Mouse (Mus musculus): ENCODE measurements around the gene Bcorl1. TPM values are rescaled to one million over a fixed set of nuclear protein-coding genes. Genes with fewer than 3 reads are reported as not detected.
A peak's percentile ranks its signal among the peaks of the same experiment; 100 is the strongest.

The Bcorl1 gene
- total RNA-seq, 2 experiments from 2014 or later = 20.3 to 20.4 TPM

GRCm38 (mm10) chrX:48405141-48405540 is 64.0 kb downstream of the Bcorl1 start:
- H3K4me3 ChIP-seq = no peak overlapping the region
- no peak overlapping the region for H3K27ac ChIP-seq
- TF ChIP-seq CTCF (IDR thresholded peaks at IDR 0.05) = no peak
- DNase-seq (ENCODE audit: extremely low spot score in 1 of 2, low spot score in 2 of 2) = no peak
- intact Hi-C loops (cut with DNase I) = no loop called here

- Histone ChIP-seq H3K4me3 (peak overlapping the region; percentile 49), H3K27ac (no peak overlapping the region)
- intact Hi-C loops (cut with DNase I) = loop anchor here (2.0 kb wide), 2 partner anchors 131 to 417 kb away; no protein-coding TSS in a partner anchor
- DNase-seq (ENCODE audit: extremely low spot score in 1 of 2, low spot score in 2 of 2) = peak; percentile 79 to 90
- peak; percentile 90 for TF ChIP-seq CTCF (IDR thresholded peaks at IDR 0.05)
Measured at GRCm38 (mm10) chrX:48409611-48410387, 68.6 kb downstream of the Bcorl1 start.

GRCm38 (mm10) chrX:48410388-48410776 is 69.2 kb downstream of the Bcorl1 start:
- no peak for DNase-seq (ENCODE audit: extremely low spot score in 1 of 2, low spot score in 2 of 2)
- Histone ChIP-seq H3K27ac (no peak overlapping the region), H3K4me3 (no peak overlapping the region)
- intact Hi-C loops (cut with DNase I) = loop anchor here (2.0 kb wide), 1 partner anchor 418 kb away; no protein-coding TSS in a partner anchor
- no peak for TF ChIP-seq CTCF (IDR thresholded peaks at IDR 0.05)

DNA sequence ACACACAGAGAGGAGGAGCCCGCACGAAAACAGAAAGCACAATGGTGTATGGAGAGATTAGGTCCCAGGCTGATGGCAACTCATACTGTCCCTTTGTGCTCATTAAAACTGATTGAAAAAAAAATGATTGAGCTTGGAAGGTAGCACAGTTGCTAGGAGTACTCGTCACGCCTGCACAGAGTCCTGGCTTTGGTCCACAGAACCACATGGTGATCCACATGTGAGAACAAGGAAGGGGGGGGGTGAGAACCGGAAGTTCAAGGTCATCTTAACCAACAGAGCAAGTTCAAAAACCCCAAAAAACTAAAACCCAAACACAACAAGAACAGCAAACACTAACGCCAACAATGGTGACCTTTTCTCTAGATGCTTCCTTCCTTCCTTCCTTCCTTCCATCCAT is 71.5 kb downstream of the Bcorl1 start:
- H3K4me3 ChIP-seq = no peak overlapping the region
- no peak for TF ChIP-seq CTCF (IDR thresholded peaks at IDR 0.05)
- DNase-seq (ENCODE audit: extremely low spot score in 1 of 2, low spot score in 2 of 2) = no peak
- intact Hi-C loops (cut with DNase I) = no loop called here
- H3K27ac ChIP-seq = no peak overlapping the region

DNA sequence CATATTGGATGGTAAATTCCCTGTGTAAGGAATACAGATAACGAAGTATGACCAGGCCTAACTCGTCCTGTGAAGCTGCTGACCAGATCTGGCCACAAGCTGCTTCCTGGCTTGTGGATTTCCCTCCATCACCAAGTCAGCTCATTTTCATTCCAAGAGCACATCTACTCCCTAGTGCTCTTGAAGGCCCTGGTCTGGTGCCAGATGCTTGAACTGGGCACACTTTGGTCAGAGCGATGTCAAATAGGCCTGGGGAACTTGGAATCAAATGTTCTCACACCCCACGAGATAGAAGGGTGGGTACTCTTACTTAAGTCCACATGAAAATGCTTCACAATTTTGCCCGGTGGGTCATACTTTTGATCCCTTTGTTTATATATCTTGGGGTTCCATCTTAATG is 73.1 kb downstream of the Bcorl1 start:
- intact Hi-C loops (cut with DNase I) = no loop called here

GRCm38 (mm10) chrX:48418417-48418816 is 77.3 kb downstream of the Bcorl1 start:
- DNase-seq (ENCODE audit: extremely low spot score in 1 of 2, low spot score in 2 of 2) = no peak
- intact Hi-C loops (cut with DNase I) = no loop called here
- Histone ChIP-seq H3K27ac (no peak overlapping the region), H3K4me3 (no peak overlapping the region)
- no peak for TF ChIP-seq CTCF (IDR thresholded peaks at IDR 0.05)

More for the DNA sequence above, 73.1 kb downstream of the Bcorl1 start:
- TF ChIP-seq CTCF (IDR thresholded peaks at IDR 0.05) = no peak
- DNase-seq (ENCODE audit: extremely low spot score in 1 of 2, low spot score in 2 of 2) = no peak
- Histone ChIP-seq H3K4me3 (no peak overlapping the region), H3K27ac (no peak overlapping the region)

GRCm38 (mm10) chrX:48422986-48423385 is 81.8 kb downstream of the Bcorl1 start:
- Histone ChIP-seq H3K4me3 (no peak overlapping the region), H3K27ac (no peak overlapping the region)
- TF ChIP-seq CTCF (IDR thresholded peaks at IDR 0.05) = peak; percentile 88
- intact Hi-C loops (cut with DNase I) = loop anchor here (2.0 kb wide), 2 partner anchors 40 to 110 kb away; partner anchors contain the start of gene Elf4
- DNase-seq (ENCODE audit: extremely low spot score in 1 of 2, low spot score in 2 of 2) = peak; percentile 41 to 62

DNA sequence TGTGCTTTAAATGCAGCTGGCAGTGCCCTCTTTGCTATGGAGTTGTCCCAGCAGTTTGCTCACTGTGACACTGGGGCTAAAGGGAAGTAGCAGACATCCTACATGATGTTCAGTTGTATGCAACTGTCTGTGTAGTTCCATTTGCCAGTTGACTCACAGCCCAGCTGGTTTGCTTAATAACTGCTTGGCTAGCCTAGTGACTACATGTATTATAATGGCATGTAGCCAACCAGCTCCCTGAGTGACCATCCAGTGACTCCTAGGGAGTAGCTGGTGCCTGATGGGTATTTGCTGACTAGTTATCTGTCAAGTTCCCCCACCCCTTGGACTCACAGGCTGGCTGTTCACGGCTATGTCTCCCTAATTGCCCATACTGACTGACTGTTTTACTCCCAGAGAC is 82.5 kb downstream of the Bcorl1 start:
- H3K27ac ChIP-seq = no peak overlapping the region
- no peak for DNase-seq (ENCODE audit: extremely low spot score in 1 of 2, low spot score in 2 of 2)
- intact Hi-C loops (cut with DNase I) = loop anchor here (2.0 kb wide), 2 partner anchors 39 to 109 kb away; partner anchors contain the start of gene Elf4
- TF ChIP-seq CTCF (IDR thresholded peaks at IDR 0.05) = no peak
- no peak overlapping the region for H3K4me3 ChIP-seq

DNA sequence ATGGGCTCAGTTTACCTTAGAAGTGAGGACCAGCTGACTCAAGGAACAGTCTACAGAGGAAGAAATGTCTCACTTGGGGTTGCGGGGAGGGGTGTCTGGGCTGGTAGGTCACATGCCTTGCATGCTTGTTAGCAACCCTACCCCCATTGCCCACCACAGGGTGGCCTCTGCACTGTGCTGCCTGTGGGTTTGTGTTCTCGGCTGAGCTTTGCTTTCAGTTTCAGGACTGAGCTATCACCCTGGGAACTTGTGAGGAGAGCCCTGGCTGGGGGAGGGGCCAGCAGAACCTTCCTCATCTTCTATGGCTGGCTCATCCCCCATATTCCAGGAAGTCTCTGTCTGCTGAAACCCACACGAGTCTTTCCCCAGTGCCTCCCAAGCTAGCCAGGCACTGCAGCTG is 83.4 kb downstream of the Bcorl1 start:
- no peak for DNase-seq (ENCODE audit: extremely low spot score in 1 of 2, low spot score in 2 of 2)
- H3K4me3 ChIP-seq = no peak overlapping the region
- intact Hi-C loops (cut with DNase I) = no loop called here
- no peak overlapping the region for H3K27ac ChIP-seq
- TF ChIP-seq CTCF (IDR thresholded peaks at IDR 0.05) = no peak

DNA sequence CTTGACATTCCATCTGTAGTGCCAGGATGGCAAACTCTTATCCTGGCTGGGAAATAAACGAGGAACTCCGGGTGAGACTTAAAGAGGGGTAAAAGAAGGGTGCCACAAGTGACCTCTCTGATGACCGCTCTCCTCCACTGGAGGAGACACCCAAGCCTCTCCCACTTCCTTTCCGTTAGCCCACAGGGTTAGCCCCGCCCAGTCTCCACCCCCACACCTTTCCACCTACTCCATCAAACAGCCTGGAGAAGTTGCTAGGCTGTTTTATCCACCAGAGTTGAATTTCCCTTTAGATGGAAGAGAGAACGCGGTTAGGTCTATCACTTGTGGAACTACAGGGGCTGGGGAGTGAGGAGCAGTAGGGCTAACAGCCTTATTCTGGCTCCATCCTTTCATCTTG is 84.1 kb downstream of the Bcorl1 start:
- intact Hi-C loops (cut with DNase I) = no loop called here
- Histone ChIP-seq H3K27ac (no peak overlapping the region), H3K4me3 (no peak overlapping the region)
- TF ChIP-seq CTCF (IDR thresholded peaks at IDR 0.05) = no peak
- DNase-seq (ENCODE audit: extremely low spot score in 1 of 2, low spot score in 2 of 2) = no peak

GRCm38 (mm10) chrX:48428241-48428640 is 87.1 kb downstream of the Bcorl1 start:
- H3K27ac ChIP-seq = no peak overlapping the region
- intact Hi-C loops (cut with DNase I) = no loop called here
- DNase-seq (ENCODE audit: extremely low spot score in 1 of 2, low spot score in 2 of 2) = no peak
- TF ChIP-seq CTCF (IDR thresholded peaks at IDR 0.05) = no peak
- H3K4me3 ChIP-seq = no peak overlapping the region

- Histone ChIP-seq H3K27ac (no peak overlapping the region), H3K4me3 (no peak overlapping the region)
- intact Hi-C loops (cut with DNase I) = no loop called here
- no peak for DNase-seq (ENCODE audit: extremely low spot score in 1 of 2, low spot score in 2 of 2)
- no peak for TF ChIP-seq CTCF (IDR thresholded peaks at IDR 0.05)
Measured at GRCm38 (mm10) chrX:48428642-48429041, 87.5 kb downstream of the Bcorl1 start.

- intact Hi-C loops (cut with DNase I) = no loop called here
- TF ChIP-seq CTCF (IDR thresholded peaks at IDR 0.05) = no peak
- no peak for DNase-seq (ENCODE audit: extremely low spot score in 1 of 2, low spot score in 2 of 2)
- Histone ChIP-seq H3K4me3 (no peak overlapping the region), H3K27ac (no peak overlapping the region)
Measured at GRCm38 (mm10) chrX:48429100-48429499, 87.9 kb downstream of the Bcorl1 start.

All from left cerebral cortex, adult 2 months (tissue).